Mouse (Mus musculus) brain, embryonic 14.5 days (tissue): ENCODE measurements at regions not wholly inside any gene's neighbourhood (a gene's known extent, or its start where the extent isn't known, plus 50 kb on each side); places are given as distances from the start of the nearest gene placed in this dataset.

Experiments
- DNase-seq: peaks from one replicate; pipeline ENCODE4 v3.0.0-alpha.2; 2011; ENCODE audit warnings: low read depth
- CTCF ChIP-seq: fragments of 200-500 bp; IDR thresholded peaks from 2 replicates; pipeline ENCODE4 v1.5.1; 2012; ENCODE audit warnings: inconsistent platforms, mild to moderate bottlenecking, moderate library complexity, borderline replicate concordance; ENCODE audit not compliant: insufficient read depth, insufficient read length; ENCODE audit errors: extremely low read depth
- POLR2A ChIP-seq: fragments of 200-500 bp; IDR thresholded peaks from 2 replicates; pipeline ENCODE4 v1.6.1; 2012; ENCODE audit warnings: mild to moderate bottlenecking, inconsistent platforms, borderline replicate concordance; ENCODE audit not compliant: poor library complexity, insufficient read depth, insufficient read length, severe bottlenecking; ENCODE audit errors: extremely low read depth

- no peak for TF ChIP-seq POLR2A
- no peak for TF ChIP-seq CTCF
- DNase-seq: no peak
Measured at GRCm38 (mm10) chr12:86626684-86627083, 51.8 kb upstream of the Vash1 start.

GRCm38 (mm10) chr12:86628050-86628782 is 50.3 kb upstream of the Vash1 start:
- peak; percentile 17 for DNase-seq
- TF ChIP-seq CTCF (no peak), POLR2A (no peak)
